Mouse (Mus musculus): ENCODE results near the gene E130218I03Rik. TPM values are rescaled to one million over a fixed set of nuclear protein-coding genes. Genes with fewer than 3 reads are reported as not detected.
A peak's percentile ranks its signal among the peaks of the same experiment; 100 is the strongest.

The E130218I03Rik gene
- polyA plus RNA-seq, 1 experiment = not detected

DNA sequence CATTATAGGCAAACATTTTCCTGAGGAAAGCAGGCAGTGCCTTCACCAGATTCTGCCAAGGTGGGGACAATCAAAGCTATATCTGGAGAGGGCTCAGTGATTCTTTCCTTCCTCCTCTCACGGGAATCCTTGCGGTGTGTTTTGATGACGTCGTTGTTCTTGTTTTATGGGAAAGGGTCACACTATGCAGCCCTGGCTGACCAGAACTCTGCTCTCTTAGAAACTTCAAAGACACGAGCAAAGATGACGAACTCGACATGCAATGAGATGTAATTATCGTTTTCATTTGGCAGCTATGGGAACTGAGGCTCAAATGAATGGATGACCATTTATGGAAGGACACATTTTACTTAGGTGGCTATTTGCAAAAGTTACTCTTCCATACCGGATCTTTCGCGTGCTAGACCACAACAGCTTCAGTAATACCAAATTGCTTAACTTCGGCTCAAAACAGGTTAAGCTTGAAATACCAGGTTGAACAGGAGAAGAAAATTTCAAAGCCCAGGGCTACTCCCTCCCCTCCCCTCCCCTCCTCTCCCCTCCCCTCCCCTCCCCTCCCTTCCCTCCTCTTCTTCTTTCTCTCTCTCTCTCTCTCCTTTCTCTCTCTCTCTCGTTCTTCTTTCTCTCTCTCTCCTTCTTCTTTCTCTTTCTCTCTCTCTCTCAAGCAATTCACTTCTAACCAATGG lies 29.4 kb downstream of the E130218I03Rik start:
- Histone ChIP-seq H3K27ac (ENCODE audit: insufficient read depth, low read depth, low read length) (no peak overlapping the region), H3K4me1 (ENCODE audit: control insufficient read depth, insufficient read depth, insufficient read length, low read length) (no peaks in the 10 kb centered on the region), H3K27me3 (ENCODE audit: control insufficient read depth, insufficient read depth, low read length) (no peaks in the 10 kb centered on the region), H3K36me3 (ENCODE audit: control insufficient read depth, insufficient read depth, low read length) (peaks cover 9% of the 10 kb centered on the region), H3K4me3 (ENCODE audit: low read depth, low read length) (no peak overlapping the region)
- 3% methylated on average over 12 of the region's 13 CpGs for WGBS
- TF ChIP-seq POLR2A (IDR thresholded peaks at IDR 0.05; ENCODE audit: low read depth, low read length) = no peak
- TF ChIP-seq CTCF (IDR thresholded peaks at IDR 0.05; ENCODE audit: extremely low read depth, insufficient read length, insufficient replicate concordance, low read depth, low read length) = no peak

DNA sequence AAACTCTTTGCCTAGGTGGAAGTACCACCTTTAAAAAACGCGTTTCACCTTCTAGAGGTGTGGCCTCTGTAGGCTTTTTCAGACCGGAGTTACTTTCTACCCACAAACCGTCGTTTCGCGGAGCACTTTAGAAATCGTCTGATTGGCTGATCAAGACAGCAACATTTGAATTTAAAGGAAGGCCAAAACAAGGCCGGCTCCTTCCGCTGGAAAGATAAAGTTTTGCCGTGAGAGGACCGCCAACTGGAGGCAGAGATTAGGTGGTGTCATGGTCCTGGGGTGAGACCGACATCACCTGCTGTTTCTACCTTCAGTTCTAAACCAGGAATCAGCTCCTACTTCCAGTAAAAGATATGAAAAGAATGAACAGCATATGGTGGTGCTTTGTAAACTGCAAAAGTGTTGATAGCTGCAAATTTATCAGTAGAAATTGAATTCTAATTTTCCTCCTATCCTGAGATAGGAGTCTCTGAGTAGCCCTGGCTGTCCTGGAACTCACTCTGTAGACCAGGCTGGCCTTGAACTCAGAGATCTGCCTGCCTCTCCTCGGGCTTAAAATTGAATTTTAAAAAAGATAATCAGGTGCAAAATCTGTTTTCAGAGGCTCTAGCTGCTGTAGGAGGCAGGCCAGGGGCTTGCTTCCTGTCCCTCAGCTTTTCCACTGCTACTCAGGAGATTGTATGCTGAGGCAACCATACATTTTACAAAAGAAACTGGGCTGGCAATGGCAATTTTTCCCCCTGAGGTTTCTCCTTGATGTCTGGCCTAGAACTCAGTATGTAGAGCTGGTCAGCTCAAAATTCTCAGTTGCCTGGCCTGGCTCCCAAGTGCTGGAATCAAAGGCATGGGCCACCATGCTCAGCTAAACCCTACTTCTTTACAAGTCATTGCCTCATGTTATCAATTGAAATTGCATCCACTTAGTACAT lies 30.2 kb downstream of the E130218I03Rik start:
- TF ChIP-seq CTCF (IDR thresholded peaks at IDR 0.05; ENCODE audit: extremely low read depth, insufficient read length, insufficient replicate concordance, low read depth, low read length) = no peak
- TF ChIP-seq POLR2A (IDR thresholded peaks at IDR 0.05; ENCODE audit: low read depth, low read length) = no peak
- 2% methylated on average over 14 of the region's 14 CpGs for WGBS
- Histone ChIP-seq H3K36me3 (ENCODE audit: control insufficient read depth, insufficient read depth, low read length) (peaks cover 14% of the 10 kb centered on the region), H3K4me3 (ENCODE audit: low read depth, low read length) (peak overlapping the region; percentile 31), H3K4me1 (ENCODE audit: control insufficient read depth, insufficient read depth, insufficient read length, low read length) (no peaks in the 10 kb centered on the region), H3K27ac (ENCODE audit: insufficient read depth, low read depth, low read length) (no peak overlapping the region), H3K27me3 (ENCODE audit: control insufficient read depth, insufficient read depth, low read length) (no peaks in the 10 kb centered on the region)

DNA sequence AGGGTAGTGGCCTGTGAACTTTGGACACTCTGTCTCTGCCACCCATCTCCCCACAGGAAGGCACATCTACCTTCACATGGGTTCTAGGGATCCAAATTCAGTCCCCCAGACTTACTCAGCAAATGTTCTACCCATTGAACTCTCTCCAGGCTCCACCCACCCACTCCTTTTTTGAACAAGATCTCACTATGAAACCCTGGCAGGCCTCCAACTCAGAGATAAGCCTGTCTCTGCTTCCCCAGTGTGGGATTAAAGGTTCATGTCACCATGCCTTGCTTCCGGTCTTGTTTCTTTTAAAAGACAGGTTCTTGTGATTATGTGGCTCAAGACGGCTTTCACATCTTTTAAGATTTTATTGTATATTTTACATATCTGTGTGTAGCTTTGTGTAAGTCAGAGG lies 41.5 kb downstream of the E130218I03Rik start:
- TF ChIP-seq CTCF (IDR thresholded peaks at IDR 0.05; ENCODE audit: extremely low read depth, insufficient read length, insufficient replicate concordance, low read depth, low read length) = no peak
- TF ChIP-seq POLR2A (IDR thresholded peaks at IDR 0.05; ENCODE audit: low read depth, low read length) = no peak

GRCm38 (mm10) chr4:134286226-134287167 lies 43.0 kb downstream of the E130218I03Rik start:
- H3K27me3 ChIP-seq (ENCODE audit: control insufficient read depth, insufficient read depth, low read length) = no peaks in the 10 kb centered on the region
- H3K4me1 ChIP-seq (ENCODE audit: control insufficient read depth, insufficient read depth, insufficient read length, low read length) = peaks cover 6% of the 10 kb centered on the region; the same call in 1 of the 2 replicates
- peak overlapping the region; percentile 86 for H3K27ac ChIP-seq (ENCODE audit: insufficient read depth, low read depth, low read length)
- TF ChIP-seq POLR2A (IDR thresholded peaks at IDR 0.05; ENCODE audit: low read depth, low read length) (peak; percentile 48; the same call in 1 of the 2 replicates), CTCF (IDR thresholded peaks at IDR 0.05; ENCODE audit: extremely low read depth, insufficient read length, insufficient replicate concordance, low read depth, low read length) (no peak)
- H3K4me3 ChIP-seq (ENCODE audit: low read depth, low read length) = peak overlapping the region; percentile 91
- peaks cover 17% of the 10 kb centered on the region for H3K36me3 ChIP-seq (ENCODE audit: control insufficient read depth, insufficient read depth, low read length)
- WGBS = under 1% methylated on average over 59 of the region's 59 CpGs

More for the DNA sequence above, 41.5 kb downstream of the E130218I03Rik start:
- H3K27me3 ChIP-seq (ENCODE audit: control insufficient read depth, insufficient read depth, low read length) = no peaks in the 10 kb centered on the region
- H3K4me3 ChIP-seq (ENCODE audit: low read depth, low read length) = no peak overlapping the region
- peaks cover 6% of the 10 kb centered on the region; the same call in 1 of the 2 replicates for H3K4me1 ChIP-seq (ENCODE audit: control insufficient read depth, insufficient read depth, insufficient read length, low read length)
- H3K27ac ChIP-seq (ENCODE audit: insufficient read depth, low read depth, low read length) = peak overlapping the region; percentile 86
- 42% methylated on average over 2 of the region's 2 CpGs for WGBS
- peaks cover 23% of the 10 kb centered on the region for H3K36me3 ChIP-seq (ENCODE audit: control insufficient read depth, insufficient read depth, low read length)

GRCm38 (mm10) chr4:134287168-134287564 lies 43.7 kb downstream of the E130218I03Rik start:
- peak overlapping the region; percentile 91 for H3K4me3 ChIP-seq (ENCODE audit: low read depth, low read length)
- TF ChIP-seq CTCF (IDR thresholded peaks at IDR 0.05; ENCODE audit: extremely low read depth, insufficient read length, insufficient replicate concordance, low read depth, low read length) (peak; percentile 6; the same call in 1 of the 2 replicates), POLR2A (IDR thresholded peaks at IDR 0.05; ENCODE audit: low read depth, low read length) (peak; percentile 86; the same call in 1 of the 2 replicates)
- H3K36me3 ChIP-seq (ENCODE audit: control insufficient read depth, insufficient read depth, low read length) = peaks cover 13% of the 10 kb centered on the region
- H3K27ac ChIP-seq (ENCODE audit: insufficient read depth, low read depth, low read length) = peak overlapping the region; percentile 95
- WGBS = under 1% methylated on average over 54 of the region's 59 CpGs
- peaks cover 6% of the 10 kb centered on the region; the same call in 1 of the 2 replicates for H3K4me1 ChIP-seq (ENCODE audit: control insufficient read depth, insufficient read depth, insufficient read length, low read length)
- H3K27me3 ChIP-seq (ENCODE audit: control insufficient read depth, insufficient read depth, low read length) = no peaks in the 10 kb centered on the region

DNA sequence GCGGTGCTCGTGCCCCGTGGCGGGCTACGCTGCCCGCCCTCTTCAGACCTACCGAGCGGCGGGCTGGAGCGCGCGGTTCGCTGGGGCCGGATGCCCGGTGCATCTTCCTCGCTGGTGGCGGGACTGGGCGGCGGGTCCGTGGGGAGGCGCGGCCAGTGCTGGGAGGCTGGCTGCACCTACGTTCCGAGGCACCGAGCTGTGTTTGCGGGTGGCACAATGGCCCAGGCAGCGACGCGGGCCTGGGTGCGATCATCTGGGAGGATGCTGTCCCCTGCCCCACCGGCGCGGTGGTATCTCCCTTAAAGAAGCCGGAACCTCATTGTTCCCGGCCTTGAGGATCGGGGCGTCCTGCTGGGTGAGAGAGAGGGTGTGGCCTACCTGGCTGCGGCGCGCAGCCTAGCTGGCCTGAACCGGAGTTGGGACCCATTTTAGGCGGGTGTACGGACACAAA lies 44.1 kb downstream of the E130218I03Rik start, which contains the start of gene Pdik1l:
Gene Pdik1l, minus strand, starts transcription at position 321 of the 451 bp plus-strand sequence.
- under 1% methylated on average over 43 of the region's 43 CpGs for WGBS
- no peak for TF ChIP-seq CTCF (IDR thresholded peaks at IDR 0.05; ENCODE audit: extremely low read depth, insufficient read length, insufficient replicate concordance, low read depth, low read length)
- TF ChIP-seq POLR2A (IDR thresholded peaks at IDR 0.05; ENCODE audit: low read depth, low read length) = no peak; the same call in 1 of the 2 replicates
- H3K4me1 ChIP-seq (ENCODE audit: control insufficient read depth, insufficient read depth, insufficient read length, low read length) = peaks cover 6% of the 10 kb centered on the region; the same call in 1 of the 2 replicates

More for the DNA sequence above, 44.1 kb downstream of the E130218I03Rik start, which contains the start of gene Pdik1l:
- H3K36me3 ChIP-seq (ENCODE audit: control insufficient read depth, insufficient read depth, low read length) = peaks cover 10% of the 10 kb centered on the region
- H3K27ac ChIP-seq (ENCODE audit: insufficient read depth, low read depth, low read length) = peak within 1 kb of the TSS; percentile 95
- H3K27me3 ChIP-seq (ENCODE audit: control insufficient read depth, insufficient read depth, low read length) = no peaks in the 10 kb centered on the region
- H3K4me3 ChIP-seq (ENCODE audit: low read depth, low read length) = peak within 1 kb of the TSS; percentile 91
